Mouse (Mus musculus) central nervous system, embryonic 14 days (tissue): ENCODE measurements around the gene Nle1. TPM values are rescaled to one million over a fixed set of nuclear protein-coding genes. Genes with fewer than 3 reads are reported as not detected.

Source experiments
- polyA plus RNA-seq: library from polyadenylated mRNA; depleted of rRNA; stranded (reverse); fragments of >200 nt; gene quantifications from 2 replicates; pipeline ENCODE4 v1.2.3, GENCODE M21; 2012; rRNA removed

Gene Nle1
- 72.8 and 74.0 TPM in 2 replicates for polyA plus RNA-seq

DNA sequence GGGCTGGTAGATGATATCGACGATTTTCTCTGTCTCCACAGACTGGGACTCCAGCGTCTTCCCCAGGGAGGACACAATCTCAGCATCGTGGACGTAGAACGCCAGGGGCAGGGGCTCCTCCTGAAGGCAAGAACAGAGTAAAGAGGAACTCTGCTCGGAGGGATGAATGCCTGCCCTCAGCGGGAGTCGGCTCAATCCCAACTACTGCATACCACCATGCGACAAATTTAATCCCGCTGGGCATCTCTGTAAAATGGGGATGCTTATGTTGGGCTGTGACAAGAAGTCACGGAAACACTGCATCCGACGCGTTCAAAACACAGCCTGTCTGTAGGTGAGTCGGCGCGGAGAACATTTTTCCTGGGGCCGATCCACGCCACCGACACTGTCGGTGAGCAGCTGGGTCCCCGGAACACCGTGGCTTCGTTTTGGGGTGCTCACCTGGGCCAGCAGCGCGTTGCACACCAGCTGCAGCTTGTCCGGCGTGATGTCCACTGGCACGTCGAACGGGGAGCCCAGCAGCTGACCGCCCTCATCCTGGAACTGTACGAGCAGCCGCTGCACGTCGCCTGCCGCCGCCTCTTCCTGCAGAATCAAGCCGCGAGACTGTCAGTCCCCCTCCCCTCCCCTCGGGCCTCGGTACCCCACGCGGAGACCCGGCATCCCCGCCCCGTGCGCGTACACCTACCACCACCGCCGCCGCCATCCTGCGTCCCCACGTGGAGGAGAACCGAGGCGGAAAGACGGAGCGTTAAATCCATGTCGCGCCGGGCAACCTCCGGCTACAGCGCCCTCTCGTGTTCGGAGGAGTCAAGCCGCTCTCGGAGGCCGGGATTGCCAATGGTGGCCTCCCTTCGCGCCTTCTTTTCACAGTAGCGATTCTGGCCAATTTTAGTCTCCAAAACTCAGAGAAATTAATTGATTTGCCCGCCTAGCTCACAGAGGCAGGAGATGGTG lies at the start of gene Nle1:
Gene Nle1 (minus strand): TSS at position 761 of the 957 bp plus-strand sequence.

DNA sequence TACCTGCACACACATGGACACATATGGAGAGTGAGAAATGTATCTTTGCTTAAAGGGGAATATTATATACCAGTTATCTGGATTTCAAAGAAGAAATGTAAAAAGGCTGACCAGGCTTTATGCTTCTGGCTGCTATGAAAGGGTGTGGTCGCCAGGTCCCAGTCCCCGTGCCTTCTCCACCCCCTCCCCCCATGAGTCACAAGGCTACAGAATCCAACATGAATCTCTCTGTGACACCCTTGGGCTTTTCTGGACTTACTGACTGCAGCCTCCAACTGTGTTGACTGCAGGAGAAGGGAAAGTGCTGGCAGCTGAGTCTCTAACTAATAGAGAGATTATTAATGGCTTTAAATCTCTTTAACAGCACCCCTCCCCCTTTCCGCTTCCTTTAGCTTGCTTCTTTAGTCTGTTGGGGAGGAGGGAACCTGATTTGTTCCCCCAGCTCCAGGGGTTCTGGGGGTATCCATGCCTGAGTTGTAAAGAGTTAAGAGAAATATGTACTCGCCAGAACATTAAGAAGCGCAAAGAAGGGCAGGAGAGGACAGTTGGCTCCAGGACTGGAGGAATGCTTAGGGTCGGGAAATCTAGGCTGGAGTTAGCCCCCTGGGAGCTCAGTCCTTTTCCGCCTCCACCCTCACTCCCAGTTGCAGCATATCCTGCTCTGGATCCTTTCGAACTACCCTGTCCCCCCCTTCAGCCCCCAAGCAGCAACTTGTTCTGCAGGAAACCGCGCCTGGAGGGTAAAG lies 42.7 kb upstream of the Nle1 start, which contains the start of gene Slfn5:
Gene Slfn5 (plus strand): TSS at position 614 of the 746 bp plus-strand sequence.

DNA sequence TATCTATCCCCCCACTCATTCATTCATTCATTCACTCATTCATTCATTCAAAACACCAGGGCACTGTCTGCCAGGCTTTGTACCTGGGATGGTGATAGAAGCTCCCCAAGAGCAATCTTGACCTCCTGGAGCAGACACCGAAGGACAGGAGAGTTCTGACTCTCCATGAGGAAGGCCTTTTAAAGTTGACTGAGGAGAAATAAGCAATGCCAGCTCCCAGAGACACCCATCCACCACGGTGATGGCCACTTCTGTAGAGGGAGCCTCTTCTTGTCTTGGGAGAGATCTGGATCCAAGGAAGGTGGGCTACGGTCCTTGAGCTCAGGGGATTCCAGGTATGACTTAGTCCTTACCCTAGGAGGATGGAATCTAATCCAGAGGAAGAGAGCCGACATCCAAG lies 2.0 kb upstream of the Nle1 start, which contains the start of gene Unc45b:
Gene Unc45b (plus strand): TSS at position 301 of the 400 bp plus-strand sequence.

DNA sequence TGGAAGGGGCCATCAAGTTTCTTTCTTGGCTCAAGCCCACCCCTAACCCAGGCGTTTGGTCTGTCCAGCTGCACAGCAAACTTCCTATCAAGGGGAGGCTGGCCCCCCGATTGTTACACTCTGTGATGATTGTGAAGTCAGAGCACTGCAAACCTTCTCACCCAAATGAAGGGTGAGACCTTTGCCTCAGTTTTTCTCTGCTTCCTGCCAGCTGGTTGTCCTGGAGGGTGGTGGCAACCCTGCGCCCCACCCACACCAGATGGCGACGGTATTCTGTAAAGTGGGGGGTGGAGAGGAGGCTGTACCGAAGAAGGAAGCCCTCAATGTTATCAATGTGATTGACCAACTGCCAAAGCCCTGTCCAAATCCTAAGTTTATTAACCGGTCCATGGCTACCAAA lies 16.3 kb downstream of the Nle1 start, which contains the start of gene Fndc8:
Gene Fndc8 (plus strand): TSS at position 189 of the 400 bp plus-strand sequence.

DNA sequence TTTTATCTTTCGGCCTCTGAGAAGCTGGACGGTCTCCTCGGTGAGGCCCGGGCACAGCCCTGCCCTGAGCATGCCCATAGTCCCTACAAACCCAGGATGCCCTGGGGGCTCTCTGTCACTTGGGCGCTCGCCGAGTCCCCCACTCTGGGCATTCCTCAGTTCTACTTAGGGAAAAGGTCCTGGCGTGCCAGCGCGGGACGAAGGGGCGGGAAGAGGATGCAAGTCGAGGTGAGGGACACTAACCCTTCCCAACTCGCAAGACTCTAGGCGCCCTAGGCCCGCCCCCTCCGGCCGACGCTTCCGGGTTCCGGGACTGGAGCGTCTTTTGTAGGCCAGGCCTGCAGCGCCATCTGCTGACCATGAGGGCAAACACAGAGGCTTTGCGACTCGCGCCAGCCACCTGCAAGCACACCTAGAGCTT lies 17.9 kb downstream of the Nle1 start, which contains the start of gene Rad51d:
Gene Rad51d (minus strand): TSS at position 273 of the 421 bp plus-strand sequence.

DNA sequence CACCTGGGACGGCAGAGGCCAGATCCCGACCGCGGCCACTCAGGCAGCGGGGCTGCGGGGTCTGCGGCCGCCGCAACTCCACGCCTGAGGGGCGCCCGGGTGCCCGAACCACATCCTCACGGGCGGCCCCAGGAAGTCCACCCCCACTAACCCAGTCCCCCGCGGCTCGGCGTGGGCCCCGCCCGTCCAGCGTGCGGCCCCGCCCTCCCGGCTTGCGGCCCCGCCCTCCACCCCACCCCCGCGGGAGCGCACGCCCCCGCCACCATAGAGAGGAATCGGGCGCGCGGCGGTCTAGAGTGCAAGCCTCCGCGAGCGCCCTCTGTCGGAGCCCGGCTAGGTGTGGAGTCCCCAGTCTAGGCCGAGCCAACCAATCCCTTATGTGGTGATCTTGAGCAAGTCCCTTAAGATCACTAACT lies 37.2 kb downstream of the Nle1 start, which contains the start of gene Rffl:
Gene Rffl (minus strand): TSS at position 180 of the 416 bp plus-strand sequence.

Other genes with a start within 250 kb of the Nle1 start
- gene Cct6b, start 144.1 kb downstream of the Nle1 start, polyA plus RNA-seq: 0.26 and 0.28 TPM in 2 replicates
- 18.4 and 19.3 TPM in 2 replicates for gene Zfp830, start 144.1 kb downstream of the Nle1 start, polyA plus RNA-seq
- gene Lig3, start 127.3 kb downstream of the Nle1 start, polyA plus RNA-seq: 40.8 and 42.4 TPM in 2 replicates
- 5.4 and 6.8 TPM in 2 replicates for gene Rffl, start 37.2 kb downstream of the Nle1 start, polyA plus RNA-seq
- gene Rad51d, start 17.8 kb downstream of the Nle1 start, polyA plus RNA-seq: 9.7 and 11.6 TPM in 2 replicates
- 0.02 TPM in 1 of 2 replicates, not detected in the other for gene Fndc8, start 16.3 kb downstream of the Nle1 start, polyA plus RNA-seq
- 1.1 and 5.9 TPM in 2 replicates for gene Unc45b, start 2.1 kb upstream of the Nle1 start, polyA plus RNA-seq
- 1.9 and 2.2 TPM in 2 replicates for gene Slfn5, start 42.9 kb upstream of the Nle1 start, polyA plus RNA-seq
- gene Slfn9, start 83.4 kb upstream of the Nle1 start, polyA plus RNA-seq: 3.3 and 3.7 TPM in 2 replicates
- gene Slfn8, start 112.4 kb upstream of the Nle1 start, polyA plus RNA-seq: 0.43 and 0.66 TPM in 2 replicates
- gene Slfn2, start 156.7 kb upstream of the Nle1 start, polyA plus RNA-seq: 2.2 and 3.4 TPM in 2 replicates
- 0.45 and 0.84 TPM in 2 replicates for gene Slfn1, start 208.4 kb upstream of the Nle1 start, polyA plus RNA-seq